Mouse (Mus musculus): ENCODE data around the gene Pla2g15.

DNA sequence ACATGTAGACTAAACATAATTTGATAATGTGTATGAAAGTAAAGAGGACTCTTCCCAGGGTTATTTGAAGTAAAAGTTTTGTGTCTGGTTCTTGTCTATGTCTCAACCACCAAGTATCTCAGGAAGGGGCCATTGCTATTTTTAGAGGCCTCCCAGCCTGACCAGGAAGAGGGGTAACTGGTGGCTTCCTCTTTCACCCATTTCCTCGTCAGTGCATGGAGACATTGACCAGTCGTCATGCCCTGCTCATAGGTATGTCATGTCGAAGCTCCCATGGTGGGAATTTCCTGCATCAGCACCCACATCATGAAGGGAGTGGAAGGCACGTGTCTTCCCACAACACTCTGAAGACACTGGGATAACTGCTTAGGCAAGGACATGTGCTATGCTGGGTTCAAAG is 2.7 kb downstream of the Pla2g15 start:
- TF ChIP-seq CTCF (IDR thresholded peaks at IDR 0.05; ENCODE audit: low read depth) (no peak), EP300 (optimal IDR thresholded peaks at IDR 0.05) (no peak)

Measured in stomach, postnatal 0 days (tissue).